Mouse (Mus musculus) bone marrow macrophage, adult 2 months (primary cell): ENCODE measurements around the gene Gabpb1.

Source experiments
- CTCF ChIP-seq: IDR thresholded peaks from 2 replicates; pipeline ENCODE4 v1.5.1; 2012; ENCODE audit warnings: low read depth, mild to moderate bottlenecking, low read length, moderate library complexity
- POLR2A ChIP-seq: IDR thresholded peaks from 2 replicates; pipeline ENCODE4 v1.6.1; 2012; ENCODE audit warnings: mild to moderate bottlenecking, low read depth, low read length, borderline replicate concordance

DNA sequence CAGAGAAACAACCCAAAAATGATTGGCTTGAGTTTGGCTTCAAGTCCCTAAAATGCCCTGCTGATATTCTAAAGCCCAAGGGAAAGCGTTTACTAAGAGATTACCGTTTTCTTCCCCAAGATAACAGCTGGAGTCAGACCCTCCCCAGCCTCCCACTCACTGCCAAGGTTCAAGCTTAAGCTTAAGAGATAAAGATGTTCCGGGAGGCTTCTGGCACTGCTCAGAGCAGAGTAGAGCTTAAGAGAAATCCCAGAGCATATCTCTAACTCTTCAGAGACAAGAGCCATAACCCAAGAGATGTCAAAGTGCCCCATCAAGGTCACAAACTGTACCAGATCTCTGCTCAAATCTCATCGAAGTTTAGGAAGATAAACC lies 69.5 kb downstream of the Gabpb1 start:
- TF ChIP-seq CTCF (no peak), POLR2A (no peak)
